Mouse (Mus musculus) Muller cell, postnatal 12 days (primary cell): ENCODE data around the gene Mylk3.
A peak's percentile ranks its signal among the peaks of the same experiment; 100 is the strongest.

ENCODE experiments used
- DNase-seq: peaks from one replicate; pipeline ENCODE4 v3.0.0-alpha.2; 2015; ENCODE audit errors: inconsistent ontology term

The Mylk3 gene

DNA sequence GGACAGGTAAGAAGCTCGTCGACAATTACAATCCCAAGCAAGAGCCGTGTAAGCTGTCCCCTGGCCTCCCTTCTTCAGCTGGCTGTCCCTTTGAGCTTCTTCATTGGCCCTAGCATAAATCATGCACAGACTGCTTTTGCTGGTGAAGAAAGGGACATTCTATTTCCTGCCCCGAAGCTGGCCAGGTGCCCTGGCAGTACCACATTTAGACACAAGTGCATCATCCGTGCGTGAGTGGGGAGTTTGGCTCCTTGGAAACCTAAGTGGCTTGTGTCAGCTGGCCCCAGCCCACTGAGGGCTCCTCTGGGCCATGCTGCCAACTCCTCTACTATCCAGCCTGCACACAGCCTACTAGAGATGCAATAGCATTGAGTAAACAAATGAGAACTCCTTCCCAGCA is at the start of gene Mylk3:
Gene Mylk3 (minus strand): TSS at position 141 of the 400 bp plus-strand sequence.
- DNase-seq = no peak

DNA sequence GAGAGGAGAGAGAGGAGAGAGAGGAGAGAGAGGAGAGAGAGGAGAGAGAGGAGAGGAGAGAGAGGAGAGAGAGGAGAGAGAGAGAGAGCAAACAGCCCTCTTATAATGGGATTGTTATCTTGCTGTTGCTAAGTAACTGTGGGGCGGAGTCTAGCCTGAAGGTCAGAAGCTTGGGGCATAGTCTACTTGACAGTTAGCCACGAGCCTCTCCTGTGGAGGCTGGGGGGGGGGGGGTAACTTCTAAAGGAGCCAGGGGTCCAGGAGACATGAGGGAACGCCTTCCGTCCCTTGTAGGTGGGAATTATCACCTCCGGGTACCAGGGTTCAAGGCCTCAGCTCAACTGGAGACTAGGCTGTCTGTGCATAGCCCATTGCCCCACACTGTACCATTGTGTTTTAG is 49.6 kb upstream of the Mylk3 start:
- DNase-seq = no peak

DNA sequence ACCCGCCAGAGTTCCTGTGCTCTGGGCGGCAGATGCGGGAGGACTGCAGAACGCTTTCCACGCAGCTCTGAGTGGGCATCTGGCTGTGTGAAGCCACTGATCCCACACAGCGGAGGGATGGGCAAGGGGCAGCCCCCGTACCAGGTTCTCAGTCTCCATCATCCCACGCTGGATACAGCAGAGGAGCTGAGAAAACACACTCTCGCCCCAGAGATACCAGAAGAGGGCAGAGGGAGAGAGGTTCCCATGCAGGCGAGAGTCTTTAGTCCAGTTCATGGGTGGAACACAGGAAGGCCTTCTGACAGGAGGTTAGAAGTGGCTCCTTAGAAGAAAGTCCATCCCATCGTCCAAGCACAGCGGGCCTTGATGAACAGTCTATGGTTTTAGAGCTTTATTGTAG is 48.7 kb upstream of the Mylk3 start:
- DNase-seq = no peak

DNA sequence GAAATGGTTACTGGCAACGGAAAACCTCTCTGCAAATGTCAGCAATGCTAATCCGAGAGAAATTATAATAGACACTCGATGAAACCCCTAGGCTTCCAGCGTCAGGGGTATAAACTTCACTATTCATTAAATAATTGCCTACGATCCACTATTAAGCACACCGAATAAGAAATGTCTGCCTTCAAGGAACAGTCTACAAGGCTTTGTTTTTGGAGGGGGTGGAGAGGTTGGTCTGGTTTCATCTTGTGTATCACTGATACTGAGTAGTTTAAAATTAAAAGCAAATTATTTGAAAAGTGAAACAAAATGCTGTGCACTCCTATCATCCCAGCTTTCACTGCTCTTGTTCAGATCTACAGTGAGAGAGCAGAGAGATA is 46.9 kb upstream of the Mylk3 start:
- no peak for DNase-seq

DNA sequence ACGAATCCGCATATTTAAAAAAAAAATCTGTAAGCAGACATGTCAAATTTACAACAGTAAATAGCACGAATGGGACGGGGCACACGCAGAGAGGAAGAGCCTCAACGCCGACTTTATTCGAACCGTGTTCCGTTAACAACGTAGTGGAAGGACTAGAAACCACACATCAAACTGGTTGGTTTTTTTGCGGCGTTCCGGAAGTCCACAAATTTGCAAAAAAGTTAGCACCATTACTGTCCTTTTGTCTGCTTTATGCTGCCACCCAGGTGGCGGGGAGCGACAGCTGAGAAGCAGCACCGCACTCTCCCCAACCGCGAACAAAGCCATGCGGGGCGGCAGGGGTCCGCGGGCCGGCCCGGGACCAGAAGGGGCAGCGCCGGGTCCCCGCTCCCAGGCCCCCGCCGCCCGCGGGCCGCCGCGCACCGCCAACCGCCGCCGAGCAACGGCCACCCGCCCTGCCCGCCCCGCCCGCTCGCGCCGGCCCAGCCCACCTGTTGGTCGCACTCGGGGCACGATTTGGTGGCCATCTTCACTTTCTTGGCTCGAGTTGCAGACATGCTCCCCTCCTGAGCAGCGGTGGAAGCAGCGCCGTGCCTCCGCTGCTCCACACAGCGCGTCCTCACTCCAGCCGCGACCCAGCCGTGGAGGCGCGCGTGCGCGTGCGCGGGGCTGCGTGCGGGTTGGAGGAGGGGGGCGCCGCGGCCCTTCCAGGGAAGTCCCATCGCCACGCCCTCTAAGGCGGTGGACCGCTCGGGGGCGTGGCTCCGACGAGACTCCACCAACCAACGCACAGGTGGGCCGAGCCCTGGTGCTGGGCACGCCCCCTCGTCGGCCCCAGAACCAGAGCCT is 46.2 kb upstream of the Mylk3 start, which contains the start of gene 4921524J17Rik:
Gene 4921524J17Rik (minus strand): TSS at position 666 of the 849 bp plus-strand sequence.
- peak; percentile 99 for DNase-seq

DNA sequence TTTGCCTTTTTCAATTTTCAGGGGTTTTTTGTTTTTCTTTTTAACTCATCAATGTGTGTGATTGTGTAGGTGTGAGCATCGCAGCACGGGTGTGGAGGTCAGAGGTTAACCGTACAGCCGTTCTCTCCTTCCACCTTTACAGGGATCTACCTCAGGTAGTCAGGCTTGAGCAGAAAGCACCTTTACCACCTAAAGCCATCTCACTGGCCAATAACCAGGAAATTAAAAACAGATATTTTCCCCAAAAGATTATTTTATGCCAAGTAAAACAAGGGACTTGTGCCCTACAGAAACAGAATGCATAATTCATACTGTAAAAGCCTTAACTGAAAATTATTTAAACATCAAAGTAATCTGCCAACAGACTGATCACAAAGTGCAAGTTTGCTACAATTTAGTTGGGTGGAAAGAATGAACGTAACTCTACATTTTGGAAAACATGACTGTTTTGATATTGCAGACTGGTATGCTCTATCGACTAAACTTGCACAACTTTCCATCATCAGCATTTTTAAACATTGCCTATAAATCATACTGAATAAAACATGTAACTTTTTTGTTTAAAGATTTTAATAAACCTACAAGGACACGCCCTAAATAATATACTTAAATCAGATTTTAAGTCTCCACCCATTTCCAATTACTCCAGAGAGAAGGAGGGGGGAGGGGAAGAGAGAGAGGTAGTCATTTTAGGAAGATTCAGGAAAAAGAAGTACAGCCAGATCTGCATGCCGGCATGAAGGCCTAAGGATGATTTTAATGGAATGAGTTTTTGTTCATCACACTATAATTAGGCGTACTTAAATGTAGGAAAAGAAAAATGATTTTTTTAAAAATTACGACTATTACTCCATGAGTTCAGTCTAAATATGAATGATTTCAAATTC is 45.4 kb upstream of the Mylk3 start:
- peak; percentile 69 for DNase-seq

DNA sequence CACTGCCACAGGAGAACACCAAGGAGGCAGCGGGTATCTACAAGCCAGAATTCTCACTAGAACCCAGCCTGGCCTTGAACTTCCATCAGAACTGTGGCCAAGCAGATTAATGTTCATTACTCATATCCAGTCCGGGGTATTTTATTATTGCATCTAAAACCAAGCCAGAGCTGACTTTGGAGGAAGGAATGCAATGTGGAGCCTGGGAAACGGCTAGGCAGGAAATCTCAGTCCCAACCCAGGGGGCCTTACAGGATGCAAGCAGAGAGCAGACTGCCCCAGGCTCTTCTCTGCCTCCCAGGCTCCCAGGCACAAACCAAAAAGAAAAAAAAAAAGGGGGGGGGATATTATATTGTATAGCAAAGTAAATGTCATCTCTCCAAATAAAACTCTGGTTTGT is 44.7 kb upstream of the Mylk3 start:
- peak; percentile 76 for DNase-seq

DNA sequence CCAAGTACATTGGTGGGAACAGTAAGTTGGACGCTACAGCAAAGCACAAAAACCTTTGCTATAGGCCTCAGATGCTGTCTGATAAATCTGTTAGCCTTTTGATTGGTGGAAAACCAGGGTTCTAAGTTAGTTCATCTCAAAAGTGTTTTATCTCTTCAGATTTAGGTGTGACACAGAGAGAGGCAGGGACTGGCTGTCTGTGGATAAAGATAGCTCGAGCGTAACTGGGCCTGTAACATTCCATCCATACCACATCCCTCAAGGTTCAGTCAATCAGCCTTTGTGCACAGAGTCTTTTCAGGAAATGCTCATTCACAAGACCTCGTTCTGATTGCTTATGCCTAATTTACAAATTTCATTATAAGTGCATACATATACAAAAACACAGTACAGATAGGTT is 43.1 kb upstream of the Mylk3 start:
- DNase-seq = peak; percentile 86

DNA sequence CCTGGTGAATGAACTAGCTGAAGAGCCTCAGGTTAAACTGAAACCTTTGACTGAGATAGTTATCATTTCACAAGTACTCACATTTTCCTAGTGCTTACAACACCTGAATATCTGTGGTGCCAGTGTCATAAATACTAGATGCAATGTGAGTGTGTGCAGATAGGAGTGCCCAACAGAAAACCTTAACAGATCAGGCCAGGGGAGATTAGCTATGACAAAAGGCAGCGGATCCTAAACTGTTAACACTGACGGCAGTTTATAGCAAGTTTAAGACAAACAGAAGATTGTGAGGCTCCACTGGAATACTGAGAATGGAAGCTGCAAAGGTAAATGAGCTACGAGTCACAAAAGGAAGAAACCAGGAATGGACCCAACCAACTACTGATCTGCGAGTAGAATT is 40.9 kb upstream of the Mylk3 start:
- DNase-seq = no peak

DNA sequence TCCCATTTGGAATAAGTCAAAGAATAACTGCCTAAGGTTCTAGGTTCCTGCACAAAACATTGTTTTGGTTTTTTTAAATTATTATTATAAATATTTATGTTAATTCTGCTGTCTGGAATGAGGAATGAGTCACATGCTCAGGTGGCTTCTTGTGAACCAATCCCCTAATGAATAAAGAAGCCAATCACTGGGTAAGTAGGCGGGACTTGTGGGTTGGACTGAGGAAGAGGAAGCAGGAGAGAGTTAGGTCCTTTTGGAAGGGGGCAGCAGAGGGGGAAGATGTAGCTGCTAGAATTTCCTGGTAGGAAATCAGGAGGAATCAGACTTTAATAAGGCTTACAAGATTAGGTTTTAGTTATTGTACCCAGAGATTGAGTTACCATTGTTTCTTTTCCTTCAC is 35.2 kb upstream of the Mylk3 start:
- no peak for DNase-seq

DNA sequence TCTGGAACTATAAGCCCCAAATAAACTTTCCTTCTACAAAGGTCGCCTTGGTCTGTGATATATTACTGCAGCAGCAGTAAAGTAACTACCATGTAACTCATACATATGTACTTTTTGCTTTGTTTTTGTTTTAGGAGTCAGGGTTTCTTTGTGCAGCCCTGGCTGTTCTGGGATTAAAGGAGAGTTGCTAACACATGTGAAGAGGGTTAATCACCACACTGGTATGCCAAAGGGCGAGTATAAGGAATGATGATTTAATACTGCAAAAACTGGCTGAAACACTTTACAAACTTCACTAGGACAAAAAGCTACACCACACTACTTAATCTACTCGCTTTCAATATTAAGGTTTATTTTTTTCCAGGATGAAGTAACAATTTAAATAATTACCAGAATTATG is 22.4 kb upstream of the Mylk3 start:
- no peak for DNase-seq

DNA sequence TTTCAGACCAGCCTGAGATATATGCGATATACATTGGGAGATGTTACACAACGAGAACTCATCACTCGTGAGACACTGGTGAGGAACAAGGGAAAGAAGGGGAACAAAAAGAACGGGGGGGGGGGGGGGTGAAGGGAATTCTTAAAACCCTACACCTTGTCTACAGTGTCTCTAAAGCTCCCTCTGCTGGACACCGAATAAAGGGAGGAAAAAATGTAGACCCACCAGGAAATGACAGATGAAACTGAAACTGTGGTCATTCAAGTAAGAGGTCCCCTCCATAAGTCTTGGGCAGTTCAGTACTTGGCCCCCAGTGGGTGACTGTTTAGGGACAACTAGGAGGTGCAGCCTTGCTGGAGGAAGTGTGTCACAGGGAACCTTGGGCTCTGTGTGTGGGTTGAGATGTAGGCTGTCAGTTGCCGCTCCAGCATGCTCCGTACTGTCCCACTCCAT is 21.9 kb upstream of the Mylk3 start:
- DNase-seq = peak; percentile 60

DNA sequence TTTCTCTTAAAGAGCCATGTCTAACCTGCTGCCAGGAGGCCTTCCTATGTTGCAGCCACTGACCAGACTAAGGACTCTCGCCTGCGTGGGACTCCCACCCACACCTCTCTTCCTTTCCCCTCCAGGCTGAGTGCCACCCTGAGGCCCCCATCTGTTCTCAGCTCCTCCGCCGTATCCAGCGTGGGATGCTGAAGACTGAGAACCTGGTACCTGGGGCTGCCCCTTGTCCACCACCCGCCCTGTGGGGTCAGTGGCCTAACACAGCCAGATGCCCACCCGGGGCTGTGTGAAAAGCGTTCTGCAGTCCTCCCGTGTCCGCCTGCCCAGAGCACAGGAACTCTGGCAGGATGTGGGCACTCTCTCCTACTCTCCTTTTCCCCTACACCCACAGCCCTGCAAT is 19.8 kb upstream of the Mylk3 start:
- no peak for DNase-seq

DNA sequence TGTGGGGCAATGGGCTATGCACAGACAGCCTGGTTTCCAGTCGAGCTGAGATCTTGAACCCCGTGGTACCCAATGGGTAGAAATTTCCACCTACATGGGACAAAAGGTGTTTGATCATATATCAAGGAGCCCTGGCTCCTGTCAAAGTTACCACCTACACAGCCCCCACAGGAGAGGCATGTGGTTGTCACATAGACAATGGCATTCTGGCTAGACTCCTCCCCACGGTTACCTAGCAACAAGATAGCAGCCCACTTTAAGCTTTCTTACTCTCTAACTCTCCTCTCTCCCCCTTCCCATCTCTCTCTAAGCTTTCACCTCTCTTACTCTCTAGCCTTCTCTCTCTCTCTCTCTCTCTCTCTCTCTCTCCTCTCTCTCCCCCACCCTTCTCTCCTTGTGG is 19.3 kb upstream of the Mylk3 start:
- DNase-seq = no peak

DNA sequence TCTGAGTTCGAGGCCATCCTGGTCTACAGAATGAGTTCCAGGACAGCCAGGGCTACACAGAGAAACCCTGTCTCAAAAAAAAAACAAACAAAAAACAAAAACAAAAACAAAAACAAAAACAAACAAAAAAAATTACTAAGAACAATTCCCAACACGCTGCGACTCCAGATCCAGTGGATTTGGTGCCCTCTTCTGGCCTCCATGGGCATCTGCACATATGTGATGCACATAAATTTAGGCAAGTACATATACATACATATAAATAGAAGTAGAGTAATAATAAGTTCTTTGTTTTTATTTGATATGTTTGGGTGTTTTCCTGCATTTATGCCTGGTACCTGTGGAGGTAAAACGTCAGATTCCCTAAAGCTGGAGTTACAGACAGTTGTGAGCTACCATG is 12.4 kb upstream of the Mylk3 start:
- DNase-seq = no peak

DNA sequence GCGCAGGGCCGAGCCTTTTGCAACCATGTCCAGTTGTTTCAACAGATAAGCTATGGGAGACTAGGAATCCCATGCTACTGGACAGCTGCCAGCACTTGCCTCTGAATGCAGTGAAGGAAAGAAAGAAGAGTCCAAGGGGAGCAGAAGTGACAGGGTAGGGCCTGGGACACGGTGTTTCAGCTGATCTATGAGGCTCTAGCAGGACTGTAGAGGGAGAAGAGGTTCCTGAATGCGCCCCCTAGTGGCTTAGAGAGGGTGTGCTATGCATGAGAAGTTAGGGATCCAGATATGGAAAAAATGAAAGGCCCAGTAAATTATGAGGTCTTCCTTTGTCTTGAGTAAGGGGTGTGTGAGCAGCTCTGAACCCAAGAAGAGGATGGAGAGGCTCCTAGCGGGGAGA is 11.4 kb upstream of the Mylk3 start:
- no peak for DNase-seq

DNA sequence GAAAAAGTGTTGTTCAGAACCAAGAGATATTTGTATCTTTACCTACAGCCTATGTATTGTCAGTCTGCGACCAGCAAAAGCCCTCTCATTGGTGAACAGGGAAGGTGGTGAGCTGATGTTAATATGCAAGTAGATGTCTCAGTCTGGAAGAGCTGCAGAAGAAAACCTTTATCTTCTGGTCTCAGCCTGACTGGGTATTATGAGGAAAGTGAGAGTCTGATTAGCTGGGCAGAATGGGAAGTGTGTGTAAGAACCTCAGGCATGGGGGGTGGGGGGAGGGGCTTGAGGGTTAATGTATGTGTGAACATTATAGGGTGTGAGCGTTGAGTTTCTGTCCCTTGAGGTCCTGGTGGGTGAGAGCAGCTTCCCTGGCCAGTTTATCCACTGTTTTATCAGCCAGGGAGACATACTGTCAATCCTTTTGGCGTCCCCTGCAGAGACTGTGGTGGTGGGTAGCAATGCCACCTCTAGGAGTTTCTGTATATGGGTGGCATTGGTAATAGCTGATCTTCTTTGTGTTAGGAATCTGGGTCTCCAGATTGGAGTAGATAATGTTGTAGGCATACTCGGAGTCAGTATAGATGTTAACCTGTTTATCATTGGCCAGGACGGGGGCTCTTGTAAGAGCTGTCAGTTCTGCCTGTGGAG is 10.4 kb upstream of the Mylk3 start:
- DNase-seq = no peak

DNA sequence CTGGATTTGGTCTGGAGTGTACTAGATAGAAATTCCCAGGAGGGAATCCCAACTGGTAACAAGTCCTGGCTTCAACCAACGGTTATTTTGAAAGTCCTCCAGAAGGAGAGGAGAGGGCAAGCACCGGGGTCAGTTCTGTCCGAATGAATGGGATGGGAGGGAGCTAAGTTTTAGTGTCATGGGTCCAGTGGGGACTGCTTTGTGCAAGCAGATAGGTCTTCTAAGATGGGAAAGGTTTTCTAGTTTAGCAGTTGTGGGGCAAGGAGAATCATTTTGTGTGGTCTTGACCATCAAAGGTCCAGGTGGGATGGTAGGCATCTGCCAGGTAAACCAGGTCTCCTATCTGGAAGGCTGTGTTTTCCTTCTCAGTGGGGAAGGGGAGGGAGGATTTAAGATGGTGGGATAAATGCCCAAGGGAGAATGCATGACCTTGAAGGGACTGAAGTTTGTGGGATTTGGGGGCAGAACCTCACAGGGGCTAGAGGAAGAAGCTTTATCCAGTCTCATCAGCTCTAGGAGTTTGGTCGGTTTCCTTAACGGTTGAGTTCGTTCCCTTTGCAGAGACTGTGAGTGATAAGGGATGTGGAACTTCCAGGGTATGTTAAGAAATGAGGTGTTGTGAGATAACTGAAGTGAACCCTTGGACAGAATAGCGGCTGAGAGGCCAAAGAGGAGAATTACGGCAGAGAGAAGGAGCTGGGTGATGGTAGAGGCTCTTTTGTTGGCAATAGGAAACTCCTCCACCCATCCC is 9.7 kb upstream of the Mylk3 start:
- no peak for DNase-seq

DNA sequence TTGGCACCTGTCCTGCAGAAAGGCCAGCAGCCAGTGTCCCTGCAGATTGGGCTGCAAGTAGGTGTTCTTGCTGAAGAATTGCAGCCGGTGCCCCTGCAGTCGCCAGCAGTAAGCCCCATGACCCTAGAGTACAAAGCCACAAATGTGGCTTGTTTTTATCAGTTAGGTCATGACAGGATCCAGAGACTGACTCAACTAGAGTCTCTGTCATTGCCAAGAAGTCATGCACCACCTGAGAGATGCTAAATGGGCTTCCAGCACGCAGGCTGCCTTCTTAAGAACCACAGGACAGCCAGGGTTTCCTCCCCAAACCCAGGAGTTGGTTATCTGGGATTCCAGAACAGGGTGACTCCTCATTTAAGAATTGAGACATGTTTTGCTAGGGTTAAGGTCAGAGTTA is 8.9 kb upstream of the Mylk3 start:
- DNase-seq = no peak

DNA sequence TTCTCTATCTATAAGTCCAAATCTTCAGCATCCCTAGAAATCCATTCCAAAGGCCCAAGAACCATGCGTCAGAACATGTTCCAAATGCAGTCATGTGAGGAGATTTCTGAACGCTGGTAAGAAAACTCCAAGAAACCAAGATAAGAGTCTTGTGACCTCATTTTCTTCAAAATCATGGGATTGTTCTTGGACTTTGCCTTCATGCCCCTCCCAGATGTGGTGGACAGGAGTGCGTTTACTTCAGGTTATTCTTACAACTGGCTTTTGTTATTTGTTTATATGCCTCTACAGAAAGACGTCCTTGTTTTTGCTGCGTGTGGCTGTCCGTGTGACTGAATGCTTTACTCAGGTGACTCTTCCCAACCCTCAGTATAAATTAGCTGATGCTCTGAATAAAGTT is 7.1 kb upstream of the Mylk3 start:
- DNase-seq = no peak

DNA sequence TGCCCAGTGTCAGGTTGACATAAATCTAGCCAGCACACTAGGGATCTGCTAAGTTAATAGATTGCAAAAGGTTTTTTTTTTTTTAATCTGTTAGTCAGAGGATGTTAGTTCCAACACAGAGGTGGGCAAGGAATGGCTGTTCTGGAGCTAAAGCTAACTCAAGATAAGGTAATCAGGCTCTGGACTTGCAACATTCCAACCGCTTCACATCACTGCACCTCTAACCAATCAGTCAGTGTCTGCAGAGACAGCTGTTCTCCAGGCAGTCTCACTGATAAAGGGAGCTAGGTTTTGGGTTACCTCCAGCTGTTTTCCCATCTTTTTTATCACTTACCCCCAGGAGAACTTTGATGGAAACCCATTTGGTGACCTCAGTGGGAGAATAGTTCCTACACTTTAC is 5.3 kb upstream of the Mylk3 start:
- no peak for DNase-seq

DNA sequence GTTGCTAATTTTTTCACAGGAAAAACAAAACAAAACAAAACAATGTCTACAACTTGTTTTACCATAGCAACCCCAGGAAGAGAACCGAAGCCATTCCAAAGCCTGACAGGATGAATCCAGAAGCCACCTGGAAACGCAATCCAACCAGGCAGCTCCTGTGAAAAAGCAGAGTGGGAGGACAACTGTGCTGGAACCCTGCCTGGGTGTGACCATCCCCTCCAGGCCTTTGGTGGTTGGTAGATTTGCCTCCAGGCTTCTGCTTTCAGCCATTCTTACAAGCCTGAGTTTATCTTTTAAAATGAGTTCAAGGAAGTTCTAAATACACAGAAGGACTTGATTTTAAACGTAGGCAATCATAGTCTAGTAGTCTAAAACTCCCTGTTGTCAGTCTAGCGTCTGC is 4.2 kb downstream of the Mylk3 start:
- no peak for DNase-seq
